Comparison of ENCODE assay signal across 11 mouse cellular contexts in genomic region chr7:27277191-27277590, GRCm38 (mm10). TPM values are rescaled to one million over a fixed set of nuclear protein-coding genes. Genes with fewer than 3 reads are reported as not detected.
DNase-seq lines count a peak whose midpoint lies in the region; ATAC-seq and TF ChIP-seq lines count a peak whose summit lies in the region.
"Had no signal": no experiment of that assay in that cellular context is flagged by ENCODE, and none has a peak within 500 bp of the region (broad histone marks: within the 10 kb centered on the region; RNA-seq: fewer than 3 reads in every experiment).

No protein-coding gene starts in this region.

- TF ChIP-seq CTCF in forebrain, postnatal 0 days (IDR thresholded peaks at IDR 0.05; ENCODE audit: low read depth): peak; percentile 59
- peak; percentile 35; the same call in 1 of the 2 replicates for TF ChIP-seq CTCF in small intestine, adult 2 months (IDR thresholded peaks at IDR 0.05; ENCODE audit: extremely low read depth, insufficient read length, insufficient replicate concordance, low read depth, low read length)

- WGBS in forebrain, postnatal 0 days: 90% methylated on average over 3 of the region's 3 CpGs
- WGBS in forebrain, embryonic 12.5 days: 93% methylated on average over 3 of the region's 3 CpGs
- 93% methylated on average over 3 of the region's 3 CpGs for WGBS in midbrain, embryonic 14.5 days
- WGBS in midbrain, embryonic 11.5 days: 96% methylated on average over 3 of the region's 3 CpGs
- 91% methylated on average over 3 of the region's 3 CpGs for WGBS in small intestine, adult 2 months

- H3K9me3 ChIP-seq in forebrain, postnatal 0 days (ENCODE audit: low read length): no peaks in the 10 kb centered on the region
- no peaks in the 10 kb centered on the region for H3K9me3 ChIP-seq in forebrain, embryonic 12.5 days
- H3K9me3 ChIP-seq in midbrain, embryonic 14.5 days (ENCODE audit: control insufficient read depth, low read length): no peaks in the 10 kb centered on the region
- H3K9me3 ChIP-seq in midbrain, embryonic 11.5 days (ENCODE audit: control insufficient read depth, low read length): no peaks in the 10 kb centered on the region
- H3K9me3 ChIP-seq: embryonic facial prominence, embryonic 13.5 days; heart, embryonic 13.5 days; liver, embryonic 15.5 days had no signal

- H3K4me2 ChIP-seq in forebrain, postnatal 0 days (ENCODE audit: low read depth): no peak overlapping the region
- no peak overlapping the region for H3K4me2 ChIP-seq in forebrain, embryonic 12.5 days
- H3K4me2 ChIP-seq in midbrain, embryonic 14.5 days (ENCODE audit: low read length): no peak overlapping the region
- H3K4me2 ChIP-seq in midbrain, embryonic 11.5 days: no peak overlapping the region
- H3K4me2 ChIP-seq: embryonic facial prominence, embryonic 13.5 days; heart, embryonic 13.5 days; liver, embryonic 15.5 days had no signal

- H3K4me1 ChIP-seq in forebrain, postnatal 0 days (ENCODE audit: insufficient read depth): no peaks in the 10 kb centered on the region
- no peaks in the 10 kb centered on the region for H3K4me1 ChIP-seq in forebrain, embryonic 12.5 days
- H3K4me1 ChIP-seq in midbrain, embryonic 14.5 days (ENCODE audit: control insufficient read depth, insufficient read depth, low read length): no peaks in the 10 kb centered on the region
- H3K4me1 ChIP-seq in midbrain, embryonic 11.5 days (ENCODE audit: control insufficient read depth, insufficient read depth, low read length): no peaks in the 10 kb centered on the region
- peaks cover 3% of the 10 kb centered on the region for H3K4me1 ChIP-seq in small intestine, adult 2 months (ENCODE audit: control insufficient read depth, insufficient read depth, insufficient read length, low read length)
- H3K4me1 ChIP-seq: embryonic facial prominence, embryonic 13.5 days; heart, embryonic 13.5 days had no signal

- no peak overlapping the region for H3K9ac ChIP-seq in forebrain, postnatal 0 days
- H3K9ac ChIP-seq in forebrain, embryonic 12.5 days: no peak overlapping the region
- no peak overlapping the region for H3K9ac ChIP-seq in midbrain, embryonic 14.5 days (replicated peaks; ENCODE audit: low read length)
- H3K9ac ChIP-seq in midbrain, embryonic 11.5 days (ENCODE audit: low read length): no peak overlapping the region
- H3K9ac ChIP-seq: embryonic facial prominence, embryonic 13.5 days; heart, embryonic 13.5 days; liver, embryonic 15.5 days had no signal

- TF ChIP-seq POLR2A in small intestine, adult 2 months (IDR thresholded peaks at IDR 0.05; ENCODE audit: low read depth, low read length): no peak

- no peak for DNase-seq in forebrain, postnatal 0 days
- DNase-seq in midbrain, embryonic 14.5 days: peak; percentile 40
- DNase-seq in midbrain, embryonic 11.5 days (ENCODE audit: low spot score, missing footprints): no peak
- DNase-seq in R1 (ENCODE audit: low read depth, low spot score): peak; percentile 49
- DNase-seq in gastrocnemius, adult 8-10 months (ENCODE audit: low spot score in 2 of 2): no peak
- no peak for DNase-seq in adrenal gland, adult 2 months

- no peak overlapping the region for H3K4me3 ChIP-seq in forebrain, postnatal 0 days (ENCODE audit: low read depth, low read length)
- H3K4me3 ChIP-seq in forebrain, embryonic 12.5 days (replicated peaks): no peak overlapping the region
- no peak overlapping the region for H3K4me3 ChIP-seq in midbrain, embryonic 14.5 days (replicated peaks; ENCODE audit: low read depth, low read length)
- no peak overlapping the region for H3K4me3 ChIP-seq in midbrain, embryonic 11.5 days (ENCODE audit: low read depth, low read length)
- no peak overlapping the region for H3K4me3 ChIP-seq in small intestine, adult 2 months (ENCODE audit: low read depth, low read length)
- H3K4me3 ChIP-seq: embryonic facial prominence, embryonic 13.5 days; heart, embryonic 13.5 days; liver, embryonic 15.5 days had no signal

- H3K27me3 ChIP-seq in forebrain, postnatal 0 days (ENCODE audit: insufficient read depth, low read length): no peaks in the 10 kb centered on the region
- no peaks in the 10 kb centered on the region for H3K27me3 ChIP-seq in forebrain, embryonic 12.5 days
- H3K27me3 ChIP-seq in midbrain, embryonic 14.5 days (ENCODE audit: control insufficient read depth, insufficient read depth, low read length): no peaks in the 10 kb centered on the region
- H3K27me3 ChIP-seq in midbrain, embryonic 11.5 days (ENCODE audit: control insufficient read depth, insufficient read depth, low read length): no peaks in the 10 kb centered on the region
- H3K27me3 ChIP-seq in small intestine, adult 2 months (ENCODE audit: control insufficient read depth, insufficient read depth, low read length): no peaks in the 10 kb centered on the region
- H3K27me3 ChIP-seq: embryonic facial prominence, embryonic 13.5 days; heart, embryonic 13.5 days; liver, embryonic 15.5 days had no signal

- H3K27ac ChIP-seq in forebrain, postnatal 0 days (ENCODE audit: low read depth, low read length): no peak overlapping the region
- H3K27ac ChIP-seq in forebrain, embryonic 12.5 days: no peak overlapping the region
- no peak overlapping the region for H3K27ac ChIP-seq in midbrain, embryonic 14.5 days (replicated peaks; ENCODE audit: low read depth, low read length)
- no peak overlapping the region for H3K27ac ChIP-seq in midbrain, embryonic 11.5 days (ENCODE audit: low read depth, low read length)
- no peak overlapping the region for H3K27ac ChIP-seq in small intestine, adult 2 months (ENCODE audit: insufficient read depth, low read depth, low read length)
- H3K27ac ChIP-seq: embryonic facial prominence, embryonic 13.5 days; heart, embryonic 13.5 days; liver, embryonic 15.5 days had no signal

- no peak for ATAC-seq in forebrain, postnatal 0 days
- no peak for ATAC-seq in forebrain, embryonic 12.5 days (ENCODE audit: low FRiP score)
- no peak for ATAC-seq in midbrain, embryonic 14.5 days (ENCODE audit: low FRiP score, low TSS enrichment)
- no peak for ATAC-seq in midbrain, embryonic 11.5 days (ENCODE audit: low FRiP score)

- H3K36me3 ChIP-seq in forebrain, postnatal 0 days (ENCODE audit: insufficient read depth): peaks cover 79% of the 10 kb centered on the region
- H3K36me3 ChIP-seq in forebrain, embryonic 12.5 days (replicated peaks): peaks cover 85% of the 10 kb centered on the region
- peaks cover 95% of the 10 kb centered on the region for H3K36me3 ChIP-seq in midbrain, embryonic 14.5 days (ENCODE audit: control insufficient read depth, insufficient read depth, low read length)
- peaks cover 24% of the 10 kb centered on the region for H3K36me3 ChIP-seq in midbrain, embryonic 11.5 days (ENCODE audit: control insufficient read depth, insufficient read depth, low read length)
- peaks cover 3% of the 10 kb centered on the region; the same call in 1 of the 2 replicates for H3K36me3 ChIP-seq in small intestine, adult 2 months (ENCODE audit: control insufficient read depth, insufficient read depth, low read length)
- H3K36me3 ChIP-seq: liver, embryonic 15.5 days had no signal

RNA-seq across cellular contexts. Expression of gene Numbl, which starts 19.0 kb away (rescaled TPM):
- 81.6 and 86.4 TPM in 2 replicates for total RNA-seq in forebrain, postnatal 0 days (2014; rRNA removed)
- 47.5 and 51.7 TPM in 2 replicates for polyA plus RNA-seq in forebrain, postnatal 0 days (2015; fragmentation: Nextera tagmentation; extraction: Ambion mirVana)
- polyA plus RNA-seq in forebrain, embryonic 12.5 days (2016; fragmentation: Nextera tagmentation; extraction: Ambion mirVana): 40.6 and 41.8 TPM in 2 replicates
- polyA plus RNA-seq in midbrain, embryonic 14.5 days (2014; fragmentation: Nextera tagmentation; extraction: Ambion mirVana): 33.7 and 50.1 TPM in 2 replicates
- 16.9 and 17.7 TPM in 2 replicates for polyA plus RNA-seq in midbrain, embryonic 11.5 days (2014; fragmentation: Nextera tagmentation; extraction: Ambion mirVana)
- polyA plus RNA-seq in small intestine, adult 2 months (2012; rRNA removed): 8.3 and 9.0 TPM in 2 replicates
- 1 to 10 TPM; 1.5 to 3.4 (median 2.2) TPM for total RNA-seq in gastrocnemius, adult 8-10 months (2022)
- total RNA-seq in adrenal gland, adult 2 months (2021): 10 to 100 TPM in 1 of 2 experiments, 1 to 10 TPM in 1; 5.2 to 13.3 TPM
- 37.2 and 48.0 TPM in 2 replicates for polyA plus RNA-seq in adrenal gland, adult 2 months (2012; rRNA removed)

RNA-seq across cellular contexts. Expression of gene Coq8b, which starts 44.4 kb away (rescaled TPM):
- 25.0 and 26.3 TPM in 2 replicates for total RNA-seq in forebrain, postnatal 0 days (2014; rRNA removed)
- 16.5 and 19.1 TPM in 2 replicates for polyA plus RNA-seq in forebrain, postnatal 0 days (2015; fragmentation: Nextera tagmentation; extraction: Ambion mirVana)
- 20.2 and 21.0 TPM in 2 replicates for polyA plus RNA-seq in forebrain, embryonic 12.5 days (2016; fragmentation: Nextera tagmentation; extraction: Ambion mirVana)
- polyA plus RNA-seq in midbrain, embryonic 14.5 days (2014; fragmentation: Nextera tagmentation; extraction: Ambion mirVana): 19.8 and 22.6 TPM in 2 replicates
- polyA plus RNA-seq in midbrain, embryonic 11.5 days (2014; fragmentation: Nextera tagmentation; extraction: Ambion mirVana): 16.1 and 16.6 TPM in 2 replicates
- 34.7 and 60.7 TPM in 2 replicates for polyA plus RNA-seq in small intestine, adult 2 months (2012; rRNA removed)
- 1 to 10 TPM; 2.6 to 3.3 (median 3.0) TPM for total RNA-seq in gastrocnemius, adult 8-10 months (2022)
- total RNA-seq in adrenal gland, adult 2 months (2021): 10 to 100 TPM; 49.7 to 64.4 TPM
- 175 and 219 TPM in 2 replicates for polyA plus RNA-seq in adrenal gland, adult 2 months (2012; rRNA removed)

RNA-seq across cellular contexts. Expression of gene Itpkc, which starts 48.7 kb away (rescaled TPM):
- total RNA-seq in forebrain, postnatal 0 days (2014; rRNA removed): 13.6 and 17.6 TPM in 2 replicates
- 4.0 and 4.4 TPM in 2 replicates for polyA plus RNA-seq in forebrain, postnatal 0 days (2015; fragmentation: Nextera tagmentation; extraction: Ambion mirVana)
- 6.3 and 7.5 TPM in 2 replicates for polyA plus RNA-seq in forebrain, embryonic 12.5 days (2016; fragmentation: Nextera tagmentation; extraction: Ambion mirVana)
- 7.3 and 7.4 TPM in 2 replicates for polyA plus RNA-seq in midbrain, embryonic 14.5 days (2014; fragmentation: Nextera tagmentation; extraction: Ambion mirVana)
- 5.0 and 6.6 TPM in 2 replicates for polyA plus RNA-seq in midbrain, embryonic 11.5 days (2014; fragmentation: Nextera tagmentation; extraction: Ambion mirVana)
- 15.3 and 44.6 TPM in 2 replicates for polyA plus RNA-seq in small intestine, adult 2 months (2012; rRNA removed)
- total RNA-seq in gastrocnemius, adult 8-10 months (2022): 1 to 10 TPM; 3.5 to 4.6 (median 3.7) TPM
- total RNA-seq in adrenal gland, adult 2 months (2021): 10 to 100 TPM; 12.7 to 15.5 TPM
- polyA plus RNA-seq in adrenal gland, adult 2 months (2012; rRNA removed): 10.1 and 10.6 TPM in 2 replicates

Comparison
In these comparisons a context has a peak if more than half of its experiments do, and no peak if none do; other contexts are left out.
1. DNase-seq: peak in midbrain, embryonic 14.5 days (single experiment) and R1 (single experiment); none in forebrain, postnatal 0 days (single experiment), midbrain, embryonic 11.5 days (single experiment), gastrocnemius, adult 8-10 months (0 of 2) and adrenal gland, adult 2 months (single experiment).